Mouse (Mus musculus) spleen, postnatal 4 days (tissue): ENCODE measurements around the gene Tmem30b.

Source experiments
- DNase-seq, 2 experiments: peaks; one replicate each; pipeline ENCODE4 v3.0.0; 2022; ENCODE audit warnings: low spot score in 2 of 2

Gene Tmem30b

DNA sequence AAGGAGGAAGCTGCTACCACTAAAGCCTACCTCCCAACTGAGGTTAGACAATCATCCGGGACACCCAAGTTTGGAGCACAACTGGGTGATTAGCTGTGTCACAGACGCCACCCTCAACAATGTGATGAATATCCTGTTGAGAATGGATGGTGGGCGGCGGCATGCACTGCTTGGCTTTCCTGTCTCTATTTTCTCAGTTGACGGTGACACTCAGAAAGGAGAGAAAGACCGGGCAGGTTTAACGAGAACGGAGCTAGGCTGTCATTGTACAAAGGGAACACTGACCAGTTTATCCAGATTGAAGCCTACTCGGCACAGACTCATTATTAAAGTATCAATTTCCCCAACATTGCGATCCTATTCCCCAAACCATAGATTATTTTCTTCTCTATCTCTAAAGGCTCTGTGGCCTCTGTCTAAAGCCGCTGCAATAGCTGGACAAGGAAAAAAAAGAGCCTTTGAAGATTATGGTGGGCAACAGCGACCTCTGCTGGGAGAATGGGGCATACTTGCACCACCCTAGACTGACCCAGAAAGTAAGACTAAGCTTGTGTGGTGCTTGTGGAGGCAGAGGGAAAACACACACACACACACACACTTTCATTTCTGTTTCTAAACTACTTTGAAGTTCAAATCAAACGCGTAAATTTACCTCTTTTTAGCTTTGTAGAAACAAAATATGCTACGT, 29.0 kb downstream of the Tmem30b start:
- peak; percentile 28 to 75 for DNase-seq

DNA sequence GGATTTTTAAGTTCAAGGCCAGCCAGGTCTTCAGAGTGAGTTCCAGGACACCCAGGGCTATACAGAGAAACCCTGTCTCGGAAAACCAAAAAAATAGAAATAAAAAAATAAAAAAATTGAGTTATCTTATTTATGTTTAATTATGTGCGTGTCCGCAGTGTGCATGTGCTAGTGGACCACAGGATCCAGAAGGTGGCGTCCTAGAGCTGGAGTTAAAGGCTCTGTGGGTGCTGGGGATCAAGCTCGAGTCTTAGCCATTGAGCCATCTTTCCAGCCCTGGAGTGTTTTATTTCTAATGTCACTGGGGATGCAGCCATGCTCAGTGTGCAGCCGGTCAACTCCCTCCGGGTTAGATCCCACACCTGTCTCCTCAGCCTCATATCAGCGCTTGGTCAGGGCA, 29.7 kb downstream of the Tmem30b start:
- no peak for DNase-seq

DNA sequence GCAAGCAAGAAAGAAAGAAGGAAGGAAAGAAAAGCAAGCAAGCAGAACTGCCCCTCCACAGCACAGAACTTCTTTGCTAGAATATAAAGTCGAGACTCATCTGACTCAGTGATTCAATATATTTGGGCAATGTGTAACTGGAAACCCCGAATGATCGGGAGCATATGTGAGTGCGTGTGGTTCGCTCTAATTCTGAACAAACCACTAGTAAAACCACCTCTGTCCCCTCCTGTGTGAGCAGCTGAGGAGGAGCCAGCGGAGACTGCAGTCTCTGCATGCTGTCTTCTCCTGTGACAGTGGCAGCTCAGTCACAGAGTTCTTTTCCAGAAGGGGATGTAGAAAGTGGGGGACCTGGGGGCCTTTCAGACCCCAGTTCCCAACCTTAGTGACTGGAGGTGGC, 31.5 kb downstream of the Tmem30b start:
- no peak for DNase-seq

GRCm38 (mm10) chr12:73513958-73514357, 32.2 kb downstream of the Tmem30b start:
- DNase-seq, result no peak

DNA sequence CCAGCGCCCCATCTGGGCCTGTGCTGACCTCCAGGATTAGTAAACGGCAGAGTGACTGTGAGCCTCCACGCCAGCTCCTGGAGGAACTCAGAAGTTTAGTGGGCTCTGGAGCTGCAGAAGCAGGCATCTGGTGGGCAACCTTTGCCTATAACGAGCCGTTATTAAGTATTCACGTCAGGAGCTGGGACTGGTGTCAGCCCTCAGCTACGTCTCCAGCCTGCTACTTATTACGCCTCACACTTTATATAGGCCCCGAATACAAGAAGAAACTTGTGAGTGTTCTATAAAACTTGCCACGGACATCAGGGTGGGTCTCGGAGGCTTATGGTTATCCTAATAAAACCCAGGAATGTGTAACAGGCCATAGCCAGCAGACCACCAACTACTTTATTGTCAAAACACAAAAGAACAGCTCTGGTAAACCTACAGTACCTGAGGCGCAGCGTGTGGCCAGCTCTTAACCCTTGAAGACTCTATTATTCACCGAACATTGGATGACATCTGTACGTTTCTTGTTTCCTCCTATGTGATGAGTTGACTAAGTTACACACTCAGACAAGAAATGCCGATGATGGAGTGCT, 34.6 kb downstream of the Tmem30b start:
- no peak for DNase-seq

- no peak for DNase-seq
These were observed 39.1 kb downstream of the Tmem30b start for GRCm38 (mm10) chr12:73507105-73507504.

- no peak for DNase-seq
These were observed 39.5 kb downstream of the Tmem30b start for GRCm38 (mm10) chr12:73506648-73507047.

DNA sequence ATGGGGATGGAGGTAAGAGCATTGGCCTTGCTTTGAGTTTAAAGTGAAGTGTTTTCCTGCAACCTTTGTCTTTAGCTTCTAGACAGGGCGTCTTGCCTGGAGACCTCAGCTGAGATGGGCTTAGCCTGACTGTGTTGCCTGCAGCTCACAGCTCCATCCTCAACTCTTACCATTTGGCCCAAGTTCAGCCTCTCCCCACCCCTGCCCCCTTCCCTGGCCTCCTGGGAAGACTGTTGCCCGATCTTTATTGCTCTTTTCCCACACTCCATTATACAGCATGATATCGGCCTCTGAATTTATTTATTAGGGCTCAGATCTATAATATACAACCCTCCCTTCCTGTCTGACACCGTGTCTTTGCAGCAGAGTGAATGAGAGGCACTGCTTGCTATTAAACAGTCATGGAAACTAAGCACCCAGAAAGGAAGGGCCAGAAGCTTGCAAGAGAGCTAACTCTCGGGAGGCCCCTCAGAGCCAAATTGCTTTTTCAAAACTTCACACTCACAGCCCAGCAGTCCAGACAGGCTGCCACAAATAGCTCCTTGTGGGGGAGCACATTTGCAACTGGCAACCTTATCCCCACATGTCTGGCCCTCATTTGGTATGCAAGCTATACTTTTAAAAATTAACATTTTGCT, 45.4 kb downstream of the Tmem30b start:
- no peak for DNase-seq

DNA sequence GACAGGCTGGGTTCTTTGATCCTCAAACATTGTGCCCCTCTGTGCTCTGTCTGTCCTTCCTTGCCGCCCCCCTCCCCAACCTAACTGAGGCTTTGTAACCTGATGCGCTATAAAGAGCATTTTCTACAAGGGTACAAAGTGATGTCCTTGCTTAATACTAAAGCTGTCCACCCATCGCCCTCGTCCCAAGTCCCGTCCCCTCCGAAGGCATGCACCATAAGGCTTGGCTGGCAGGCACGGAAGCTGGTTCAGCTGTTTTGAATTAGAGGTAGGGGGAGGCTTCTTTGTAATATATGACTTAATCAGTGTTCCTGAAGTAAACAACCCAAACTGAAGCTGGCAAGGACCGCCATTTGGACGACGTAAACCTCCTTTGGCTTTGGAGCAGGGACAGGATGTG, 51.0 kb downstream of the Tmem30b start:
- no peak for DNase-seq

GRCm38 (mm10) chr12:73493929-73494530, 52.2 kb downstream of the Tmem30b start:
- DNase-seq, result no peak
